Mouse (Mus musculus): ENCODE data around the gene Thsd7b.
"Not testable (repeated sequence)": the region's sequence is repeated elsewhere in the genome, so short reads cannot be mapped to it uniquely, and the experiment has no call there.

Gene Thsd7b

DNA sequence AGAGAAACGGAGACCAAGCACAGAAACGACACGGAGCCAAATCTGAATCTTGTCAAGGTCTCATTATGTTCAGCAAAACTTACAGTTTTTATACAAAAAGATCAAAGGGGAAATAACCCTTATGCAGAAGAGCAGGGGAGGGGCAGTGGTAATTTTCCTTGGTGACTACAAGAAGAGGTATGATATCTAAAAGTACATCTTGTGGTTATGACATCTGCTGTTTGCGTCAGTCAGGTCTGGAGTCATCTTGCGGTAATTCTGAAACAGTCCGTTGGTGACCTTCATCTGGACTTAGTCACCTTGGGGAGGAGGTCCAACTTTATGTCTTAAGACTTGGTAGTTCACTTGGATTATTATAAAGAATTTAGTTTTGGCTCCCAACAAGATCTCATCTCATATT lies 378.3 kb downstream of the Thsd7b start:
- DNase-seq, result not testable (repeated sequence)

- DNase-seq, result no peak
These were observed 384.9 kb downstream of the Thsd7b start for GRCm38 (mm10) chr1:129658045-129658444.

DNA sequence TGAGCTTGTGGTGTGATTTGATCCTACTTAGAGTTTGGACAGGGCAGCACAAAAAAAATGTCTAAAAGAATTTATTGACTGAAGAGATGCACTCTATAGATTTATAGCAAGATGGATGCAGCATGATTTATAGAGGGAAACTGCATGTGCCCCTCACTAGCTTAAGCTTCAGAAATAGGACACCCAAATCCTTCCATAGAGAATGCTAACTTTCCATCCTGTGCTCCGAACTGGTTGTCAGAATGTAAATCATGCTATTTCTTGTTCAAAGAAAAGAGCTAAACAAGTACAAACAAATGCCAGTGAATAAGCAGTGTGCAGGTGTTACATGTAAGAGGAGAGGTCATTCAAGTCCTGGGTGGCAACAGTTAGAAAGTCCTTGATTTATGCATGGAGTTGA lies 402.8 kb downstream of the Thsd7b start:
- DNase-seq, result no peak

GRCm38 (mm10) chr1:129678851-129679250 lies 405.7 kb downstream of the Thsd7b start:
- DNase-seq, result no peak

DNA sequence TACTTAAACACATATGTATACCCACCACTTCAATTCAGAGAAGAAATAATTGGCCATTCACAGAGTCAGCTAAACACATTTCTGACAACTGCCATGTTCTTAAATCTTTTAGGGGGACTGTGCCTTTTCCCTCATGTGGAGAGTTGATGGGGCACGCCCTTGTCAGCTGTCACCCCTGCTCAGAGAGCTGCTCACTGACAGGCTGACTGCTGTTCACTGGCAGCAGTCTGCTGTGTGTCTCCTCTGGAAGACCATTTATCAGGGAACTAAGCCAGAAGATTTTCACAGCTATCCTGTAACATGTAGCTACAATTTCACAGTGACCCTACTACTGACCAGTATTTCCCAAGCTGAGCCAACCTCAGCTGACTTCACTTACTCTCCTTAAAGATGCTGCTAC lies 432.6 kb downstream of the Thsd7b start:
- DNase-seq, result no peak

DNA sequence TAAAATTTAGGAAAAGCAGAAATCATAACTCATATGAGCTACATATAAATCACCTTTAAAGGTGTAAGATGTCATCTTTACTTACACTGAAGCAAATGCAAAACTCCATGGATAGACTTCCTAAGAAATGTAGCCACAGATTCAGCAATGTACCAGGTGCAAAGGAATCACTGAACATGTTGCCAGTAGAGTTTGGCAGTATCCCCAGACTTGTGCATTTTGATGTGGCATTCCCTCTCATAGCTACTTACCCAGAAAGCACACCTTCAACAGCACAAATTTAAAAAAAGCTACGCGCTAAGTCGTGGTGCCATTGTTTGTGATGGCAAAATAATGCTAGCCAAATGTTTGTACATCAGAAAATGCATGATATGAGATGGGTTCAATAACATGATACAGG lies 439.6 kb downstream of the Thsd7b start:
- no peak for DNase-seq

- no peak for DNase-seq
These were observed 440.5 kb downstream of the Thsd7b start for GRCm38 (mm10) chr1:129713571-129713970.

- no peak for DNase-seq
These were observed 446.5 kb downstream of the Thsd7b start for GRCm38 (mm10) chr1:129719592-129719991.

- no peak for DNase-seq
These were observed 458.9 kb downstream of the Thsd7b start for GRCm38 (mm10) chr1:129731991-129732390.

GRCm38 (mm10) chr1:129747595-129747994 lies 474.5 kb downstream of the Thsd7b start:
- DNase-seq, result no peak

GRCm38 (mm10) chr1:129756548-129757240 lies 483.6 kb downstream of the Thsd7b start:
- no peak for DNase-seq

- no peak for DNase-seq
These were observed 485.9 kb downstream of the Thsd7b start for GRCm38 (mm10) chr1:129759003-129759402.

GRCm38 (mm10) chr1:129761234-129761633 lies 488.1 kb downstream of the Thsd7b start:
- no peak for DNase-seq

DNA sequence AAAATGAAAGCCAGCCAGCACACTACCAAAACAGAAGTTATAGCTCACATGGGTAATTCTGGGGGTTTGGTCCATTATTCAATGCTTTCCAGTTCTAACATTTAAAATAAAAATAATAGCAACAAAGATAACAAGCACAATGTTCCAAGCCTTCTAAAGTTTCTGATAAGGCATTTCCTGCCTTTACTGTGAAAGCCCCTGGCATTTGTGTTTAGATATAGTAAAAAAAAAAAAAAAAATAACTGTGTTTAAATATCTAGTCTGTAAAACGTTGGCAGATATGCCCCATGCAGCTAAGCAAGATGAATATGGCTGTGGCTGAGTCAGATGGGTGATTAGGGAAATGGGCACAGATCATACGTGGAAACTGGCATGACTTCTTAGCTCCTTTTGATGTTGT lies 491.6 kb downstream of the Thsd7b start:
- no peak for DNase-seq

DNA sequence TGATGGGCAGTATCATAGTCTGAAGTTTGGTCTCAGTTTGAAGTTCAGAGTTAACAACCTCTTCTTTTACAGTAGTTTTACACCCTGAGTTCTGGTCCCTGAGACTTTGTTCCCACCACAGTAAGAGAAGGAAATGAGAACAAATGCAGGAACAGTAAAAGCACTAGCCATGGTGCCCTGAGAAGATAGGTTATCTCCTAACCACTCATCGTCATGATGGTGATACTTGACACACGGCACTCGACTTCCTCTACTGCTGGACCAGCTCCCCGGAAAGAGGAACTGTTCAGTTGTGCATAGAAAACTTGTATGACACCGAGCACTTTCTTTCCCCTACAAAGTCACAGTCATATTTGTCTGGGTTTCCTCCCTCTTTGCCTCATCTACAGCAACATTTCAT lies 504.0 kb downstream of the Thsd7b start:
- no peak for DNase-seq

- DNase-seq, result no peak
These were observed 506.4 kb downstream of the Thsd7b start for GRCm38 (mm10) chr1:129779506-129779905.

DNA sequence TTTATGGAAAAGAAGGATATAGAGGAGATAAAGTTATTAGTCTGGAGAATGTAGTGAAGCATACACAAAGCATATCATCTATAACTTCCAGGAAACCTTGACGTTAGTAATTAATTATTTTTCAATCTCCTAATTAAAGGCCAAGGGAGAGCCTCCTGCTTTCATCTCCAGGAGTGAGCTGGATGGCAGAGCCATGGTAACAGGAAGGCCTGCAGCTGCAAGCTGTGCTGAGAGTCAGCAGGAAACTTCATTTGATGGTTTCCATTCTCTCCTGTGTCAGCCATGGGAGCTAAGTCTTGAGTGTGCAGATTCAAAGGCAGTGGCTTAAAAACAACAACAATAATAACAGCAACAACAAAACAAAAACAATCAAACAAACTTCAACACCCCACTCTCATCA lies 507.5 kb downstream of the Thsd7b start:
- DNase-seq, result no peak

DNA sequence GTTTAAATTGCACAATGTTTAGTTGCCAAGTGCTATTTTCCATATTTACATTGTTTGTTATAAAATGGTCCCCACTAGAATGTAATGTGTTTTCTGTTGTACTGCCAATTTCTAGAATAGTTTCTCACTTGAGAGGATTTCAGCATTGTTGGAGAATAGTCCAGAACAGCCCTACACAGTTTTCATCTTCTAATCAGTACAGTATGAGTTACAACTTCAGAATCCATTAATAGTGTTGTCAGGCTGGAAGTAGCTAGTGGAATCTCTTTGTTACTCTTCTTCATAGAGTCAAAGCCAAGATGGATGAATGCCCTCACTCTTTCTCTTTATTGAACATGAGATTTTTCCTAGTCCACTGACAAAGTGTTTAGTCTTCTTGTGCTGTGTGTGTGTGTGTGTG lies 525.4 kb downstream of the Thsd7b start:
- no peak for DNase-seq

- DNase-seq, result no peak
These were observed 553.8 kb downstream of the Thsd7b start for GRCm38 (mm10) chr1:129826927-129827326.

DNA sequence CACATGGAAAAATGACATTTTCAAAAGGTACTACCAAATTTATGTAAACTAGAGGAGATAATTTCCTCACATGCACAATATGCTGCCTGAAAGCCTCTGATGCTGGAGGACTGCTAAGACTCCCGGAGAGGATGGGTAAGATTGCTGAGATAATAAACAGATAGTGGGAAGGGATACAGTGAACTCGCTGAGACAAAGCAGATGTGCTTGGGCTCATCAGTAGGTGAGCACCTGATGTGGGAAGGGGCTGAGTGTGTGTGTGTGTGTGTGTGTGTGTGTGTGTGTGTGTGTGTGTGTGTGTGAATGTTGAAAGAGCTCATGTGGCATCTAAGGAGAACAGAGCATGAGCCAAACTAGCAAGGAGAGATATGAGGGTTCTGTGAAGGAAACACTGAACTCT lies 564.2 kb downstream of the Thsd7b start:
- no peak for DNase-seq

- no peak for DNase-seq
These were observed 564.7 kb downstream of the Thsd7b start for GRCm38 (mm10) chr1:129837776-129838175.

DNA sequence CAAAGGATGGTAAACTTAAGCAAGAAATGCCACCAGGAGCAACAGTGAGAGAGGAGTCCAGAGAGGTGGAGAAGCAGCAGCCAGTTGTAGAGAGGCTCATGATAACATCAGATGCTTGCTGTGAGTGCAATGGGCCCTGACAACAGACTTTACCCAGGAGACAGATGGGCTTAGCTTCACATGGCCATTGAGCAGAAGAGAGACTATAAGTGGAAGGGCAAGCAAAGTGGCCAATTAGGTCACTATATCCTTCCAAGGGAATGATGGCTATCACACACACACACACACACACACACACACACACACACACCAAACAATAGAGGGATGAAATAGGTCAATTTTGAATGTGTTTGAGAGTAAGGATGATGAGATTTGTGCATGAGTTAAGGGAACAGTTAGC lies 565.4 kb downstream of the Thsd7b start:
- DNase-seq, result no peak

DNA sequence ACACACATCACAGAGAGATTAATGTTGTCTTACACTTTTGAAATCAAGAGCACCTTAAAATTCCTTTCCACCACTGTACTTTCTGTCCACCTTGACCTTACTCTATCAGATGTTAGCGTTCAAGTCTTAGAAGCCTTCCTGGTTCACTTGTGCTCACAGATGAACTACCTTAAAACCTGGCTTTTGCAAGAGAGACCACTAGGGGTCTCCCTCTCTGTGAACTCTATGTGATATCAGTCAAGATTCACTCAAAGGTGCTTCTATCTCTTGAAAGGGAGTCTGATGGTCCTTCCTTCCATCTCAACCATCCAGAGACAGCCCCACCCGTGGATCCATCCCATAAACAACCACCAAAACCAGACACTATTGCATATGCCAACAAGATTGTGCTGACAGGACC lies 570.3 kb downstream of the Thsd7b start:
- peak in 1 of 2 experiments; percentile 5 for DNase-seq

GRCm38 (mm10) chr1:129850007-129850564 lies 577.0 kb downstream of the Thsd7b start:
- no peak for DNase-seq

DNA sequence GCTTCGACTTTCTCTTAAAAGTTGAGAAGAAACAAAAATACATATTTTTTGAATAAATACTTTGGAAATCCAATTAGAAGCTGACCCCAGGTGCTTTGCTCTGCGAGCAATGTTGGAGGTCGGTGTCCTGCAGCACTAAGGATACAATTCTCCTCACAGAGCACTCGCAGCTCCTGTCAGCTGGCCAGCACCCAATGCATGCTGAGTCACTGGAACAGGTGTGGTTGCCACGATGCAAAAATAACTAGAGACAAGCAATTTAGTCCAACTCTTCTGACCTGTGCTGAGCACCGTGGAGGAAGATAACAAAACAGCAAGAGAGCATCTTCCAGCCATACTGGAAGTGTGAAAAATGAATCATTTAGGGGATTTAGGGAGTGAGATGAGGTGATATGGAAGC lies 594.6 kb downstream of the Thsd7b start:
- DNase-seq, result peak; percentile 66 to 70
